Mouse (Mus musculus): ENCODE data around the gene Btg1-ps2. TPM values are rescaled to one million over a fixed set of nuclear protein-coding genes. Genes with fewer than 3 reads are reported as not detected.

The Btg1-ps2 gene
- total RNA-seq (2023) = not detected

GRCm38 (mm10) chrX:38043014-38043413 is at the start of gene Btg1-ps2:
Gene Btg1-ps2 (minus strand): TSS chrX:38043114.

GRCm38 (mm10) chrX:38085041-38085440 is 42.1 kb upstream of the Btg1-ps2 start, which contains the start of gene Rhox11:
Gene Rhox11 (minus strand): TSS chrX:38085141.

GRCm38 (mm10) chrX:38066175-38066574 is 23.3 kb upstream of the Btg1-ps2 start, which contains the start of gene Rhox10:
Gene Rhox10 (plus strand): TSS chrX:38066475.

GRCm38 (mm10) chrX:38018597-38018996 is 24.3 kb downstream of the Btg1-ps2 start, which contains the start of gene Btg1-ps1:
Gene Btg1-ps1 (minus strand): TSS chrX:38018815.

Other genes starting within 250 kb of the Btg1-ps2 start
- gene Rhox5, start 238.3 kb downstream of the Btg1-ps2 start, total RNA-seq (2023) = not detected
- not detected for gene Rhox6, start 216.2 kb downstream of the Btg1-ps2 start, total RNA-seq (2023)
- not detected for gene Rhox7a, start 211.4 kb downstream of the Btg1-ps2 start, total RNA-seq (2023)
- gene Rhox8, start 164.2 kb downstream of the Btg1-ps2 start, total RNA-seq (2023) = not detected
- gene Rhox7b, start 145.9 kb downstream of the Btg1-ps2 start, total RNA-seq (2023) = not detected
- gene Rhox9, start 141.3 kb downstream of the Btg1-ps2 start, total RNA-seq (2023) = not detected
- gene Btg1-ps1, start 24.3 kb downstream of the Btg1-ps2 start, total RNA-seq (2023) = not detected
- gene Rhox10, start 23.4 kb upstream of the Btg1-ps2 start, total RNA-seq (2023) = not detected
- gene Rhox11, start 42.0 kb upstream of the Btg1-ps2 start, total RNA-seq (2023) = not detected
- gene Rhox12, start 67.8 kb upstream of the Btg1-ps2 start, total RNA-seq (2023) = not detected
- gene Rhox13, start 78.1 kb upstream of the Btg1-ps2 start, total RNA-seq (2023) = not detected
- 10 to 100 TPM; 34.8 to 39.0 TPM for gene Zbtb33, start 146.7 kb upstream of the Btg1-ps2 start, total RNA-seq (2023)
- under 1 TPM; 0.27 to 0.32 TPM for gene Tmem255a, start 209.3 kb upstream of the Btg1-ps2 start, total RNA-seq (2023)

Data from B cell, adult 67 days (primary cell).